Mouse (Mus musculus) midbrain, embryonic 15.5 days (tissue): ENCODE results near the gene Eps8. TPM values are rescaled to one million over a fixed set of nuclear protein-coding genes. Genes with fewer than 3 reads are reported as not detected.

Experiments used
- ATAC-seq: fragments of 200-750 bp; cut with Nextera tagmentation; replicated peaks from 2 replicates; pipeline ENCODE4 v1.8.0; 2017; ENCODE audit warnings: moderate TSS enrichment
- H3K27ac ChIP-seq: fragments of 300-500 bp; sonication (generic); 2 replicates; pipeline ENCODE4 v1.5.1; 2015; ENCODE audit warnings: mild to moderate bottlenecking, inconsistent platforms
- H3K27me3 ChIP-seq: fragments of 300-500 bp; sonication (generic); replicated peaks from 2 replicates; pipeline ENCODE4 v1.6.1; 2015; ENCODE audit warnings: inconsistent platforms
- H3K36me3 ChIP-seq: fragments of 300-500 bp; sonication (generic); replicated peaks from 2 replicates; pipeline ENCODE4 v1.6.1; 2015; ENCODE audit warnings: inconsistent platforms
- H3K4me1 ChIP-seq: fragments of 300-500 bp; sonication (generic); 2 replicates; pipeline ENCODE4 v1.6.1; 2015; ENCODE audit warnings: inconsistent platforms
- H3K4me2 ChIP-seq: fragments of 300-500 bp; sonication (generic); 2 replicates; pipeline ENCODE4 v1.6.1; 2015; ENCODE audit warnings: inconsistent platforms, mild to moderate bottlenecking, moderate library complexity
- H3K4me3 ChIP-seq: fragments of 300-500 bp; sonication (generic); 2 replicates; pipeline ENCODE4 v1.5.1; 2015; ENCODE audit warnings: mild to moderate bottlenecking, inconsistent platforms
- H3K9ac ChIP-seq: fragments of 300-500 bp; sonication (generic); 2 replicates; pipeline ENCODE4 v1.6.1; 2015; ENCODE audit warnings: mild to moderate bottlenecking, inconsistent platforms
- H3K9me3 ChIP-seq: fragments of 300-500 bp; sonication (generic); 2 replicates; pipeline ENCODE4 v1.6.1; 2016; ENCODE audit warnings: inconsistent platforms
- WGBS: fragments of 180-500 bp; shearing (Covaris S2); methylation state at CpG from one replicate; pipeline ENCODE4 v1.1.7; 2015; ENCODE audit warnings: mixed read lengths; 5-methylcytosine and 5-hydroxymethylcytosine counted together
- polyA plus RNA-seq: library from polyadenylated mRNA; unstranded; fragments of >200 nt; fragmentation: Nextera tagmentation; extraction: Ambion mirVana; gene quantifications from 2 replicates; pipeline ENCODE4 v1.2.1, GENCODE M21; 2015

Gene Eps8
- polyA plus RNA-seq, 1 experiment from 2014 or later, result 25.1 TPM

DNA sequence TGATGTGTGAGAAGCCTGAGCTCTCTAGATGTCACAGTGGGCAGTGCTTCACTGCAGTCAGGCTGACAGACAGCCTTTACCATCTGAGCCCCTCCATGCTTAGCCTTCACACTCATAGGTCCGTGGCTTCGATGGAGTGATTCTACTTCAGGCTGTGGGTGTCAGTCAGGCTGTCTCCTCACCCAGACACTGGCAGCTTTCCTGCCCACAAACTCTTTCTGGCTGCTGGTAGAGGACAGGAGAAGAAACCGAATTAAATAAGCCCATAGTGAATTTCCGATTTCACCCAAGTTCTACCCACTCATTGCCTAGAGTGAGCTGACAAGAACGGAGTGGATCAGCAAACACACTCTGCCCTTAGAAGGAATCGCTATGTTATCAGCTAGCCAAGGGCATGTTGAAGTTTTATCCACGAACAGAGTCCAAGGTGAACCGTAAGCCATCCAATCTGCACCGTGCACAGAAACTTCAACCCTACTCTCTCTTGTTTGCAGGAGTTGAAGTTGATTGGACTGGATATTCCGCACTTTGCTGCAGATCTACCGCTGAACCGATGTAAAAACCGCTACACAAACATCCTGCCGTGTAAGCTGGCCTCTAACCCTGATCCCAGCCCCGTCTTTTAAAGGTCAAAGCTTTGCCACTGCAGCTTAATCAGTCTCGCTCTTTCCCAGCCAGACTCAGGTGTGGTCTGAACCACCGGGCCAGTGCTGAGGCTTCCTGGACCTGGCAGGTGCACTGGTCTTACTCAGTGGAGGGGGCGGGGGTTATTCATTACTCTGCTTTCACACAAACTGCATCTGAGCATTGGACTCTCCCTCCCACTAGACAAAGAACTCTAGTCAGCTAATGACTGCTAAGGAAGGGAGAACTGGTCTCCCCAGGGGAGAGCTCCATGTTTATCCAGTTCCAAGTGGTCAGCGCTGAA is 213.9 kb downstream of the Eps8 start:
- peaks cover 23% of the 10 kb centered on the region for H3K36me3 ChIP-seq
- H3K4me2 ChIP-seq, result no peak overlapping the region
- no peak overlapping the region for H3K27ac ChIP-seq
- H3K4me1 ChIP-seq, result peaks cover 6% of the 10 kb centered on the region; the same call in 1 of the 2 replicates
- H3K4me3 ChIP-seq, result no peak overlapping the region
- no peaks in the 10 kb centered on the region for H3K27me3 ChIP-seq
- ATAC-seq, result no peak
- H3K9ac ChIP-seq, result no peak overlapping the region
- H3K9me3 ChIP-seq, result no peaks in the 10 kb centered on the region
- 82% methylated on average over 19 of the region's 19 CpGs for WGBS

DNA sequence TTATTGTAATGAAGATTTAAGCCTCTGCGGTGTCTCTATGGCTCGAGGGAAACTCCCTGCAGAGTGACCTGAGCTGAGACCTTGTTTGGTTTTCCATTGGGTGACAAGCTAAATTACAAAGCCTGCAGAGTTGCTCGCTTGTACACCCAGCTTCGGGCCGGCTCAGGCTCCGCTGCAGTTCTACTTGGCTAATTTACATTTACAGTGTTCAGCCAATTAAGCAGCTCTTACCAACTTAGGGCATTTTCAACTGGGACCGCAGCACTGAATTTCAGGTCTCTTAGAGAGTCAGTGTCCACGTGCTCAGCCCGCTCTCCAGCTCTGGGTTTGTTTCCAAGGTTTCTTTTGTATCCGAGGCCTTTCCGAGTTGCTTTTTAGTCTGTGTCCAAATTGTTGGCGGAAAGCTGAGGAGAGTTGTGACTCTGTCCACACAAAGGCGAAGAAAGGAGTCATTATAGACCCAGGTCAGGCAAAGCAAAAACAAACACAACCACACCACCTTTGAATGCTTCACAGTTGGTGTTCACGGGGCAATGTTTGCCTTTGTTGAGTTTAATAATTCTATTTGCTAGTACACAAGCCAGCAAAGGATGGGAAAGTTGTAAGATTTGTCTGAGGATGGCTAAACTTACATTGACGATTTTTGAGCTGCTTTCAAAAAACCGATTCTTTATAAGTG is 216.6 kb downstream of the Eps8 start:
- peak; percentile 71 for ATAC-seq
- no peak overlapping the region; the same call in 1 of the 2 replicates for H3K27ac ChIP-seq

DNA sequence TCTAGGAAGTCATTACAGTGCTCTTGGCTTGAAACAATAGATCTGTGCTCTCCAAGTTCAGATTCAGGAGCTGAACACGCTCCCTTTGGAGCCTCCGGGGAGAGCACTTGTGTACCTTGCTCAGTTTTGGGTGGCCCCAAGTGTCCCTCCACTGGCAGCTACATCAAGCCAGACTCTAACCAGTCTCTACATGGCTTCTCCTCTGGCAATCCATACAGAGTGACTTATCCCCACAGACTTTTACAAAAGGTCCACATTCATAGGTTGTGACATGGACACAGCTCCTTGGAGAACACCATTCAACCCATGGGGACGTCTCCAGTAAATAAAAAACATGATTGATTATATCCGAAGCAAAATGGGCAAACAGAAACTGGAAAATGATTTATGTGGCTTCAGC is 217.2 kb downstream of the Eps8 start:
- Histone ChIP-seq H3K9ac (no peak overlapping the region), H3K9me3 (no peaks in the 10 kb centered on the region), H3K4me2 (no peak overlapping the region), H3K4me3 (no peak overlapping the region), H3K4me1 (peaks cover 13% of the 10 kb centered on the region; the same call in 1 of the 2 replicates), H3K27ac (no peak overlapping the region; the same call in 1 of the 2 replicates), H3K27me3 (no peaks in the 10 kb centered on the region), H3K36me3 (no peaks in the 10 kb centered on the region)
- WGBS, result 67% methylated on average over 4 of the region's 4 CpGs
- no peak for ATAC-seq

More for the DNA sequence above, 216.6 kb downstream of the Eps8 start:
- no peak overlapping the region for H3K9ac ChIP-seq
- 14% methylated on average over 16 of the region's 16 CpGs for WGBS
- H3K4me2 ChIP-seq, result no peak overlapping the region
- no peaks in the 10 kb centered on the region for H3K9me3 ChIP-seq
- H3K36me3 ChIP-seq, result peaks cover 5% of the 10 kb centered on the region; the same call in 1 of the 2 replicates
- H3K27me3 ChIP-seq, result no peaks in the 10 kb centered on the region
- no peak overlapping the region for H3K4me3 ChIP-seq
- H3K4me1 ChIP-seq, result peaks cover 13% of the 10 kb centered on the region; the same call in 1 of the 2 replicates

DNA sequence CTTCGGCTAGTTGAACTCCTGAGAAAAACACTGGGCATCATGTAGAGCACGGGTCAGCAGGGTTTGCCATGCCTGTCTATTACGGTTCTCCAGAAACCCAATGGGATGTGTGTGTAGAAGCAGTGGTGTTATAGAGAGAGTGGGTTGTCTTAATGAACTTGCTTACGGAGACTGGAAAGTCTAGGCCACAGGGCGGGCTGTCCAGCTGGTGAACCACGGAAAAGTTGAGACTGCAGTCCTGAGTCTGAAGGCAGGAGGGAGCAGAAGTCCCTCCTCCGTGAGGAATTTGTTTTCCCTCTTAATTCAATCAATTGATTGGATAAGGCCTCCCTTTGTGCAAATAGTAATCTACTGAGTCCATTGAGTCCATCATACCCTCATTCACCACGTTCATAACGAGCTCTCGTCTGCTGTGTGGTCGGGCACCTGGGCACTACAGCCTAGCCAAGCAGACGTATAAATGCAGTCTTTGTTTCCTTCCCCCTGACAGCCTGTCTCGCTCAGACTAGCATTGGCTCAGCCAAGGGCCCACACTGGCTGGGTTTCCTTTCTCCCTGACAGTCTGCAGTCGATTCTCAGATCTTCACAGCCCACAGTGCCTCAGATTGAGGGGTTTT is 221.0 kb downstream of the Eps8 start:
- Histone ChIP-seq H3K4me1 (peaks cover 13% of the 10 kb centered on the region; the same call in 1 of the 2 replicates), H3K27ac (peak overlapping the region; percentile 45), H3K4me3 (no peak overlapping the region), H3K9me3 (no peaks in the 10 kb centered on the region), H3K4me2 (no peak overlapping the region), H3K27me3 (no peaks in the 10 kb centered on the region), H3K9ac (no peak overlapping the region), H3K36me3 (no peaks in the 10 kb centered on the region)
- ATAC-seq, result peak; percentile 69
- WGBS, result 44% methylated on average over 14 of the region's 14 CpGs

Other genes with a start within 250 kb of the Eps8 start
- 150 and 152 TPM in 2 replicates for gene Strap, start 80.2 kb upstream of the Eps8 start, polyA plus RNA-seq
- gene Dera, start 99.7 kb upstream of the Eps8 start, polyA plus RNA-seq, result 11.1 and 12.3 TPM in 2 replicates